Mouse (Mus musculus): ENCODE data around the gene Ssx9.
A peak's percentile ranks its signal among the peaks of the same experiment; 100 is the strongest.
"Not testable (repeated sequence)": the region's sequence is repeated elsewhere in the genome, so short reads cannot be mapped to it uniquely, and the experiment has no call there.

Ssx9 gene

DNA sequence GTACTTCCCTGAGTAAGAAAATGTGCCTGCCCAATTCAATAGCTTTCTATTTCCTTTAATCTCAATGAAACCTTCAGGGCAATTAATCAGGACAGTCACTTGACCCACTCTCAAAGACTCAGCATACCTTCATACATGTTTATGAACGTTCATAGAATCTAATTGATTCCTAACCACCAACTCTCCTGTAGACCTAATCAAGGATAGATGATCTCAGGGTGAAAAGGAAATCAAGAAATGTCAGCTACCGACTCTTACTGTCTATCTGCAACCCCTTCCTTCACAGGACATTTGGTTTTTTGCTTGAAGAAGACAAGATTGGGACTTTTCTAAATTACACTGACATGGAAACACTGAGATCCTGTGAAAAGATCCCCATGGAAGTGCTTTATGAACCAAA lies at the start of gene Ssx9:
Ssx9 (plus strand) TSS at position 301 of the 400 bp plus-strand sequence.
- not testable (repeated sequence) for DNase-seq

DNA sequence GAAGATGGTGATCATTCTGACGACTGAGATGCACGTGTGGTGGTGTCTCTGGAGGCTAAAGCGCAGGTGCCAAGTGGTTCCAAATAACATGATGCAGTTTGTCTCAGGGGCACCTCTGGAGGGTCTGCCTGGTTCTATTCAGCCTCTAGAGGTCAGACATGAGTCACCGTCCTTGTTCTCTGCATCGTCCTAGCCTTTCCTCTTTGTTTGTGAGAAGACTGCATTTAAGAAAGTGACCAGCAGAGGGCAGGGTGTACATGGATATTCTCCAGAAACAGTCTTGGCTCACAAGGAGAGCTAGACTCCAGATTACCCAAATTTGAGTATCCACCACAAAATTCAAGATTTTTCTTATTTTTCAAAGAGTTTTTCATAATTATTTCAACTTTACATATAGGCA lies 15.3 kb upstream of the Ssx9 start:
- DNase-seq = peak in 1 of 2 experiments; percentile 29

DNA sequence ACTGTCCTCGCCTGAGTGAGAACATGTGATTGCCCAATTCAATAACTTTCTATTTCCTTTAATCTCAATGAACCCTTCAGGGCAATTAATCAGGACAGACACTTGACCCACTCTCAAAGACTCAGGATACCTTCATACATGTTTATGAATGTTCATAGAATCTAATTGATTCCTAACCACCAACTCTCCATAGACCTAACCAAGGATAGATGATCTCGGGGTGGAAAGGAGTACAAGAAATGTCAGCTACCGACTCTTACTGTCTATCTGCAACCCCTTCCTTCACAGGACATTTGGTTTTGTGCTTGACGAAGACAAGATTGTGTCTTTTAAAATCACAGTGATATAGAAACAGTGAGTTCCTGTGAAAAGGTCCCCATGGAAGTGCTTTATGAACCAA lies 55.2 kb downstream of the Ssx9 start, which contains the start of gene Ssxb5:
Ssxb5 (plus strand) TSS at position 301 of the 400 bp plus-strand sequence.
- DNase-seq = not testable (repeated sequence)

Measured in kidney, postnatal 25 days (tissue).